Mouse (Mus musculus): ENCODE results near the gene Cd2bp2. TPM values are rescaled to one million over a fixed set of nuclear protein-coding genes. Genes with fewer than 3 reads are reported as not detected.

Gene Cd2bp2
- polyA plus RNA-seq, 2 experiments from 2014 or later, result 39.7 to 51.9 TPM

Other genes starting within 250 kb of the Cd2bp2 start
- under 1 TPM; 0.48 to 0.51 TPM for gene Asphd1, start 246.5 kb downstream of the Cd2bp2 start, polyA plus RNA-seq (2017; shearing (Covaris generic))
- gene Sez6l2, start 245.5 kb downstream of the Cd2bp2 start, polyA plus RNA-seq (2017; shearing (Covaris generic)), result 1 to 10 TPM; 1.5 to 1.8 TPM
- gene Cdipt, start 220.1 kb downstream of the Cd2bp2 start, polyA plus RNA-seq (2017; shearing (Covaris generic)), result 100 to 1,000 TPM; 121 to 152 TPM
- gene Cdiptos, start 220.0 kb downstream of the Cd2bp2 start, polyA plus RNA-seq (2017; shearing (Covaris generic)), result 1 to 10 TPM in 1 of 2 experiments, under 1 TPM in 1; 0.32 to 1.1 TPM
- gene Mvp, start 181.4 kb downstream of the Cd2bp2 start, polyA plus RNA-seq (2017; shearing (Covaris generic)), result 10 to 100 TPM; 13.7 to 20.9 TPM
- 1 to 10 TPM; 1.3 to 2.4 TPM for gene Pagr1b, start 179.6 kb downstream of the Cd2bp2 start, polyA plus RNA-seq (2017; shearing (Covaris generic))
- gene Pagr1a, start 178.7 kb downstream of the Cd2bp2 start, polyA plus RNA-seq (2017; shearing (Covaris generic)), result 10 to 100 TPM; 49.2 to 70.1 TPM
- gene Gm42742, start 175.0 kb downstream of the Cd2bp2 start, polyA plus RNA-seq (2017; shearing (Covaris generic)), result 10 to 100 TPM; 12.5 to 49.1 TPM
- 1 to 10 TPM; 2.6 to 3.3 TPM for gene Prrt2, start 174.8 kb downstream of the Cd2bp2 start, polyA plus RNA-seq (2017; shearing (Covaris generic))
- gene Maz, start 169.0 kb downstream of the Cd2bp2 start, polyA plus RNA-seq (2017; shearing (Covaris generic)), result 10 to 100 TPM; 14.5 to 18.4 TPM
- gene Kif22, start 153.6 kb downstream of the Cd2bp2 start, polyA plus RNA-seq (2017; shearing (Covaris generic)), result 10 to 100 TPM; 13.9 to 20.5 TPM
- gene Zg16, start 108.7 kb downstream of the Cd2bp2 start, polyA plus RNA-seq (2017; shearing (Covaris generic)), result under 1 TPM in 1 of 2 experiments, not detected in 1; 0.81 TPM
- gene AI467606, start 104.7 kb downstream of the Cd2bp2 start, polyA plus RNA-seq (2017; shearing (Covaris generic)), result 100 to 1,000 TPM; 274 to 321 TPM
- 10 to 100 TPM in 1 of 2 experiments, 1 to 10 TPM in 1; 7.5 to 15.2 TPM for gene Qprt, start 73.8 kb downstream of the Cd2bp2 start, polyA plus RNA-seq (2017; shearing (Covaris generic))
- 100 to 1,000 TPM; 101 to 103 TPM for gene Spn, start 58.2 kb downstream of the Cd2bp2 start, polyA plus RNA-seq (2017; shearing (Covaris generic))
- 10 to 100 TPM; 12.5 to 18.4 TPM for gene Tbc1d10b, start 12.4 kb upstream of the Cd2bp2 start, polyA plus RNA-seq (2017; shearing (Covaris generic))
- gene Mylpf, start 12.8 kb upstream of the Cd2bp2 start, polyA plus RNA-seq (2017; shearing (Covaris generic)), result 10 to 100 TPM; 25.4 to 31.5 TPM
- gene Zfp553, start 37.0 kb upstream of the Cd2bp2 start, polyA plus RNA-seq (2017; shearing (Covaris generic)), result 1 to 10 TPM; 6.6 to 7.9 TPM
- gene Sept1, start 37.1 kb upstream of the Cd2bp2 start, polyA plus RNA-seq (2017; shearing (Covaris generic)), result 100 to 1,000 TPM; 819 to 912 TPM
- 1 to 10 TPM; 1.3 to 1.6 TPM for gene Zfp771, start 48.2 kb upstream of the Cd2bp2 start, polyA plus RNA-seq (2017; shearing (Covaris generic))
- 10 to 100 TPM; 39.7 to 50.1 TPM for gene Dctpp1, start 64.7 kb upstream of the Cd2bp2 start, polyA plus RNA-seq (2017; shearing (Covaris generic))
- gene Sephs2, start 78.0 kb upstream of the Cd2bp2 start, polyA plus RNA-seq (2017; shearing (Covaris generic)), result 10 to 100 TPM; 17.3 to 23.4 TPM
- 100 to 1,000 TPM; 169 to 297 TPM for gene Itgal, start 100.2 kb upstream of the Cd2bp2 start, polyA plus RNA-seq (2017; shearing (Covaris generic))
- gene Zfp768, start 149.5 kb upstream of the Cd2bp2 start, polyA plus RNA-seq (2017; shearing (Covaris generic)), result not detected
- gene Zfp747, start 180.0 kb upstream of the Cd2bp2 start, polyA plus RNA-seq (2017; shearing (Covaris generic)), result 10 to 100 TPM; 12.7 to 17.6 TPM
- gene 9130019O22Rik, start 191.1 kb upstream of the Cd2bp2 start, polyA plus RNA-seq (2017; shearing (Covaris generic)), result 1 to 10 TPM; 7.3 to 9.9 TPM
- gene E430018J23Rik, start 197.6 kb upstream of the Cd2bp2 start, polyA plus RNA-seq (2017; shearing (Covaris generic)), result 1 to 10 TPM; 3.2 to 5.5 TPM
- 1 to 10 TPM; 6.0 to 9.1 TPM for gene Zfp764, start 210.8 kb upstream of the Cd2bp2 start, polyA plus RNA-seq (2017; shearing (Covaris generic))
- 10 to 100 TPM; 16.0 to 18.9 TPM for gene Zfp688, start 226.0 kb upstream of the Cd2bp2 start, polyA plus RNA-seq (2017; shearing (Covaris generic))

Data from CD4-positive, CD25-positive, alpha-beta regulatory T cell, adult 4 months (primary cell).